Mouse (Mus musculus): Measurements from ENCODE around the gene Mrvi1. TPM values are rescaled to one million over a fixed set of nuclear protein-coding genes. Genes with fewer than 3 reads are reported as not detected.

The Mrvi1 gene
- polyA plus RNA-seq, 1 experiment from 2014 or later = 0.87 TPM

- no peak for ATAC-seq (replicated peaks)
- H3K4me3 ChIP-seq = no peak overlapping the region
- H3K27me3 ChIP-seq = no peaks in the 10 kb centered on the region
- no peaks in the 10 kb centered on the region for H3K9me3 ChIP-seq
- H3K27ac ChIP-seq (replicated peaks) = no peak overlapping the region
- H3K4me2 ChIP-seq (replicated peaks) = no peak overlapping the region
- no peaks in the 10 kb centered on the region for H3K4me1 ChIP-seq
- H3K36me3 ChIP-seq = no peaks in the 10 kb centered on the region
- no peak overlapping the region for H3K9ac ChIP-seq (replicated peaks)
- WGBS = 93% methylated on average over 2 of the region's 2 CpGs
These were observed 9.5 kb downstream of the Mrvi1 start for GRCm38 (mm10) chr7:110972796-110973195.

GRCm38 (mm10) chr7:110967373-110967772 is 14.9 kb downstream of the Mrvi1 start:
- no peak for ATAC-seq (replicated peaks)
- H3K27ac ChIP-seq (replicated peaks) = no peak overlapping the region
- 82% methylated on average over 4 of the region's 4 CpGs for WGBS

GRCm38 (mm10) chr7:110966853-110967252 is 15.4 kb downstream of the Mrvi1 start:
- Histone ChIP-seq H3K36me3 (no peaks in the 10 kb centered on the region), H3K9me3 (no peaks in the 10 kb centered on the region), H3K4me2 (replicated peaks) (no peak overlapping the region), H3K9ac (replicated peaks) (no peak overlapping the region), H3K27ac (replicated peaks) (no peak overlapping the region), H3K27me3 (no peaks in the 10 kb centered on the region), H3K4me3 (no peak overlapping the region), H3K4me1 (no peaks in the 10 kb centered on the region)
- 89% methylated on average over 5 of the region's 5 CpGs for WGBS
- ATAC-seq (replicated peaks) = no peak

More at GRCm38 (mm10) chr7:110967373-110967772, 14.9 kb downstream of the Mrvi1 start:
- no peaks in the 10 kb centered on the region for H3K36me3 ChIP-seq
- H3K9me3 ChIP-seq = no peaks in the 10 kb centered on the region
- no peak overlapping the region for H3K4me3 ChIP-seq
- H3K27me3 ChIP-seq = no peaks in the 10 kb centered on the region
- H3K9ac ChIP-seq (replicated peaks) = no peak overlapping the region
- no peaks in the 10 kb centered on the region for H3K4me1 ChIP-seq
- no peak overlapping the region for H3K4me2 ChIP-seq (replicated peaks)

- WGBS = 67% methylated on average over 3 of the region's 3 CpGs
- no peaks in the 10 kb centered on the region for H3K27me3 ChIP-seq
These were observed 16.9 kb downstream of the Mrvi1 start for GRCm38 (mm10) chr7:110965387-110965786.

GRCm38 (mm10) chr7:110963655-110963997 is 18.6 kb downstream of the Mrvi1 start:
- 81% methylated on average over 3 of the region's 3 CpGs for WGBS
- Histone ChIP-seq H3K9ac (replicated peaks) (no peak overlapping the region), H3K27me3 (no peaks in the 10 kb centered on the region), H3K4me2 (replicated peaks) (no peak overlapping the region), H3K27ac (replicated peaks) (no peak overlapping the region), H3K9me3 (no peaks in the 10 kb centered on the region), H3K4me3 (no peak overlapping the region), H3K36me3 (no peaks in the 10 kb centered on the region), H3K4me1 (no peaks in the 10 kb centered on the region)
- ATAC-seq (replicated peaks) = no peak

More at GRCm38 (mm10) chr7:110965387-110965786, 16.9 kb downstream of the Mrvi1 start:
- no peak for ATAC-seq (replicated peaks)
- no peak overlapping the region for H3K4me3 ChIP-seq
- H3K27ac ChIP-seq (replicated peaks) = no peak overlapping the region
- H3K4me1 ChIP-seq = no peaks in the 10 kb centered on the region
- no peak overlapping the region for H3K9ac ChIP-seq (replicated peaks)
- no peaks in the 10 kb centered on the region for H3K9me3 ChIP-seq
- H3K4me2 ChIP-seq (replicated peaks) = no peak overlapping the region
- no peaks in the 10 kb centered on the region for H3K36me3 ChIP-seq

GRCm38 (mm10) chr7:110962943-110963654 is 19.2 kb downstream of the Mrvi1 start:
- no peaks in the 10 kb centered on the region for H3K4me1 ChIP-seq
- no peak overlapping the region for H3K9ac ChIP-seq (replicated peaks)
- no peak overlapping the region for H3K4me2 ChIP-seq (replicated peaks)
- H3K36me3 ChIP-seq = no peaks in the 10 kb centered on the region
- ATAC-seq (replicated peaks) = no peak
- no peak overlapping the region for H3K4me3 ChIP-seq
- H3K27ac ChIP-seq (replicated peaks) = no peak overlapping the region
- no peaks in the 10 kb centered on the region for H3K27me3 ChIP-seq
- no peaks in the 10 kb centered on the region for H3K9me3 ChIP-seq
- 70% methylated on average over 9 of the region's 9 CpGs for WGBS

- Histone ChIP-seq H3K9me3 (no peaks in the 10 kb centered on the region), H3K4me2 (replicated peaks) (no peak overlapping the region), H3K9ac (replicated peaks) (no peak overlapping the region), H3K4me3 (no peak overlapping the region), H3K4me1 (no peaks in the 10 kb centered on the region), H3K27ac (replicated peaks) (no peak overlapping the region), H3K27me3 (no peaks in the 10 kb centered on the region), H3K36me3 (no peaks in the 10 kb centered on the region)
- 86% methylated on average over 3 of the region's 3 CpGs for WGBS
- no peak for ATAC-seq (replicated peaks)
These were observed 19.8 kb downstream of the Mrvi1 start for GRCm38 (mm10) chr7:110962497-110962896.

GRCm38 (mm10) chr7:110956422-110957170 is 25.7 kb downstream of the Mrvi1 start:
- Histone ChIP-seq H3K36me3 (no peaks in the 10 kb centered on the region), H3K4me3 (no peak overlapping the region), H3K9ac (replicated peaks) (no peak overlapping the region), H3K27ac (replicated peaks) (no peak overlapping the region), H3K27me3 (no peaks in the 10 kb centered on the region), H3K4me2 (replicated peaks) (no peak overlapping the region), H3K9me3 (no peaks in the 10 kb centered on the region), H3K4me1 (no peaks in the 10 kb centered on the region)
- 91% methylated on average over 14 of the region's 14 CpGs for WGBS
- ATAC-seq (replicated peaks) = no peak

- 77% methylated on average over 2 of the region's 2 CpGs for WGBS
- H3K9ac ChIP-seq (replicated peaks) = no peak overlapping the region
- no peaks in the 10 kb centered on the region for H3K4me1 ChIP-seq
- H3K27ac ChIP-seq (replicated peaks) = no peak overlapping the region
- no peaks in the 10 kb centered on the region for H3K36me3 ChIP-seq
- no peaks in the 10 kb centered on the region for H3K9me3 ChIP-seq
- no peaks in the 10 kb centered on the region for H3K27me3 ChIP-seq
- no peak overlapping the region for H3K4me3 ChIP-seq
- ATAC-seq (replicated peaks) = no peak
- no peak overlapping the region for H3K4me2 ChIP-seq (replicated peaks)
These were observed 26.7 kb downstream of the Mrvi1 start for GRCm38 (mm10) chr7:110955576-110955975.

- no peak overlapping the region for H3K4me3 ChIP-seq
- no peak overlapping the region for H3K27ac ChIP-seq (replicated peaks)
- WGBS = 89% methylated on average over 6 of the region's 6 CpGs
- H3K36me3 ChIP-seq = no peaks in the 10 kb centered on the region
- no peaks in the 10 kb centered on the region for H3K9me3 ChIP-seq
- no peak overlapping the region for H3K9ac ChIP-seq (replicated peaks)
- no peak overlapping the region for H3K4me2 ChIP-seq (replicated peaks)
- H3K4me1 ChIP-seq = no peaks in the 10 kb centered on the region
- H3K27me3 ChIP-seq = no peaks in the 10 kb centered on the region
- ATAC-seq (replicated peaks) = no peak
These were observed 28.0 kb downstream of the Mrvi1 start for GRCm38 (mm10) chr7:110954072-110954858.

- no peak overlapping the region for H3K4me2 ChIP-seq (replicated peaks)
- H3K4me3 ChIP-seq = no peak overlapping the region
- H3K9ac ChIP-seq (replicated peaks) = no peak overlapping the region
- no peaks in the 10 kb centered on the region for H3K36me3 ChIP-seq
- no peaks in the 10 kb centered on the region for H3K9me3 ChIP-seq
- WGBS = 94% methylated on average over 1 of the region's 1 CpGs
- H3K4me1 ChIP-seq = no peaks in the 10 kb centered on the region
- H3K27me3 ChIP-seq = no peaks in the 10 kb centered on the region
- H3K27ac ChIP-seq (replicated peaks) = no peak overlapping the region
- no peak for ATAC-seq (replicated peaks)
These were observed 29.1 kb downstream of the Mrvi1 start for GRCm38 (mm10) chr7:110953210-110953609.

- H3K36me3 ChIP-seq = no peaks in the 10 kb centered on the region
- no peak overlapping the region for H3K9ac ChIP-seq (replicated peaks)
- no peaks in the 10 kb centered on the region for H3K9me3 ChIP-seq
- H3K4me2 ChIP-seq (replicated peaks) = no peak overlapping the region
- H3K27ac ChIP-seq (replicated peaks) = no peak overlapping the region
- H3K4me1 ChIP-seq = no peaks in the 10 kb centered on the region
- no peak for ATAC-seq (replicated peaks)
- H3K4me3 ChIP-seq = no peak overlapping the region
- H3K27me3 ChIP-seq = no peaks in the 10 kb centered on the region
These were observed 31.7 kb downstream of the Mrvi1 start for GRCm38 (mm10) chr7:110950621-110950925.

Measured in forebrain, embryonic 15.5 days (tissue).